Mouse (Mus musculus) neural tube, postnatal 0 days (tissue): Measurements from ENCODE around the gene Trmt1. TPM values are rescaled to one million over a fixed set of nuclear protein-coding genes. Genes with fewer than 3 reads are reported as not detected.

Experiments
- polyA plus RNA-seq: library from polyadenylated mRNA; unstranded; fragments of >200 nt; fragmentation: Nextera tagmentation; extraction: Ambion mirVana; gene quantifications from 2 replicates; pipeline ENCODE4 v1.2.1, GENCODE M21; 2015

Gene Trmt1
- polyA plus RNA-seq: 66.6 and 67.6 TPM in 2 replicates

GRCm38 (mm10) chr8:84686191-84687002 lies at the start of gene Trmt1:
Gene Trmt1 (plus strand): TSS chr8:84686307.

DNA sequence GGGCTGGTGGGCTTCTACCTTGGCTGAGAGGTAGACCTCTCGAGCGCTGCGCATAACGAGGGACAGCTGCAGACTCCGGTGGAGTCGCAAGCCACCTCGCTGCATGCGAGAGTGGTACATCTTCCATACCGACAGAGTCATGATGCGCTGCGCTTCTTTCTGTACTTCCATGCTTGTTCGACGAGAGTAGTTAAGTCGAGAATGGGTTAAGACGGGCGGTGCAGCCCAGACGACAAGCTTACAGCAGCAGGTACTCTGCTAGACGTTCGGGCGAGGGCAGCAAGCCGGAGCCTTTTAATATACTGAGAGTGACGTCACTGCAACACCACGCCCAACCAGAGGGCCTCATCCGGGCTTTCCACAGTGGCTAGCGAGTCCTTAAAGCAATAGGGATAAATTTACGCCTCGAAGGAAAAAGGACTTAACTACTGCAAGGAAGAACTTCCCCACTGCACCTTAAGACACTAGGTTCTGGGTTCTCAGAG lies 23.5 kb upstream of the Trmt1 start, which contains the start of gene Ier2:
Gene Ier2, minus strand, starts transcription at position 272 of the 485 bp plus-strand sequence.

DNA sequence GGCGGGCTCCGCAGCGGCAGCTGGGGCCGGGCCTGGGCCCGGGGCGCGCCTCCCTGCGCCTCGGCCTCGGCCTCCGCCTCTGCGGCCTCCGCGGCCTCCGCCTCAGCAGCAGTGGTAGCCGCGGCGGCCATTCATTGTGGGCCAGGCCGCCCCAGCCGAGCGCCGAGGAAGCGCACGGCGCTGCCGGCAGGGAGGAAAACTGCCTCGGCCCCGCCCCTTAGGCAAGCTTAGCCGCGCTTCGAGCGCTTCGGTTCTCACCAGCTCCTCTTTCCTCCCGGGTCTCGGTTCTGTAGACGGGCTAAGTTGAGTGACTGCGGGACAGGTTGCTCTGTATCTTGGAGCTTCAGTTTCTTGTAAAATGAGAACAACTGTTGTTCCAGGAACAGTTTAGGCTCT lies 1.6 kb downstream of the Trmt1 start, which contains the start of gene Nacc1:
Gene Nacc1, minus strand, starts transcription at position 158 of the 396 bp plus-strand sequence.

GRCm38 (mm10) chr8:84700941-84701911 lies 15.1 kb downstream of the Trmt1 start, which contains the start of gene Lyl1:
Gene Lyl1 (plus strand): TSS chr8:84701457.

DNA sequence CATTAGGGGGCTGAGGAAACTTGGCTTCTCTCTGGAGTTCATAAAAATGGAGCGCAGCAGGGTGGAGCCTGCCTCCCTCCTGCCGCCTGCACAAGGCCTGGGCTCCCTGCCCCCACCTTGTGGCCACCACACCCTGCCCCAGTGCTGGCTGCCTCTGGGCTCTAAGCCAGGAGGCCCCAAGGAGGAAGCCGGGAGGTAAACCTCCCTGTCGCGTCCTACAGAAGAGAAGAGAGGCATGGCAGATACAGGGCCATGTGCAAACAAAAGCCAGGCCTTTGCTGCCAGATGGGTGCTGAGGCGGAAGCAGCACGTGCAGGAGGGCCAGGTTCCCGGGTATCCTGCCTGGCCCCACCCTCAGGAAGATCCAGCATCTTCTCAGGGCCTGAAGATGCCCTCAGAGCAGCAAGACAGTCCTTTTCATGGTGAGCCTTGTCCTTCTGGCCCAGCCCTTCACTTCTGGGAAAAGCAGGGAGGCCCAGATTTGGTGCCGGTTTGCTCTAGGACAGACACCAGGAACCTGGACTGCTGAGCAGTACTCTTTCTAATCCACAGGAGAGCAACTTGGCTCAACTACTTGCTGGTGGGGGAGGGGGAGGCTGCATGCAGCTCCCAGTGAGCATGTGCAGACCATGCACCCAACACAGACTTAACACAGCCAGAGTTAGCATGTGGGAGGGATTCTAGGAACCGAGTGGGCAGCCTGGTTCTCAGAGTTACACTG lies 36.9 kb downstream of the Trmt1 start, which contains the start of gene G430095P16Rik:
Gene G430095P16Rik, plus strand, starts transcription at position 158 of the 721 bp plus-strand sequence.

Other genes starting within 250 kb of the Trmt1 start
- 20.6 and 21.8 TPM in 2 replicates for gene Ier2, start 23.5 kb upstream of the Trmt1 start, polyA plus RNA-seq
- 11.8 and 14.3 TPM in 2 replicates for gene Nacc1, start 1.6 kb downstream of the Trmt1 start, polyA plus RNA-seq
- gene Lyl1, start 15.2 kb downstream of the Trmt1 start, polyA plus RNA-seq: 3.7 and 4.8 TPM in 2 replicates
- gene G430095P16Rik, start 36.7 kb downstream of the Trmt1 start, polyA plus RNA-seq: 0.57 and 1.4 TPM in 2 replicates
- gene Nfix, start 114.0 kb downstream of the Trmt1 start, polyA plus RNA-seq: 72.8 and 75.0 TPM in 2 replicates
- gene Dand5, start 136.5 kb downstream of the Trmt1 start, polyA plus RNA-seq: 15.3 TPM in 2 replicates
- gene Gadd45gip1, start 145.2 kb downstream of the Trmt1 start, polyA plus RNA-seq: 47.5 and 50.9 TPM in 2 replicates
- 96.2 and 103 TPM in 2 replicates for gene Rad23a, start 154.4 kb downstream of the Trmt1 start, polyA plus RNA-seq
- 450 and 531 TPM in 2 replicates for gene Calr, start 160.6 kb downstream of the Trmt1 start, polyA plus RNA-seq
- gene Farsa, start 170.7 kb downstream of the Trmt1 start, polyA plus RNA-seq: 81.3 and 92.5 TPM in 2 replicates
- gene Syce2, start 185.8 kb downstream of the Trmt1 start, polyA plus RNA-seq: 57.4 and 59.5 TPM in 2 replicates
- 39.3 and 46.9 TPM in 2 replicates for gene Gcdh, start 207.6 kb downstream of the Trmt1 start, polyA plus RNA-seq
- gene Klf1, start 215.6 kb downstream of the Trmt1 start, polyA plus RNA-seq: 0.32 and 0.45 TPM in 2 replicates
- gene Dnase2a, start 222.3 kb downstream of the Trmt1 start, polyA plus RNA-seq: 8.1 and 8.6 TPM in 2 replicates